Mouse (Mus musculus): ENCODE measurements around the gene Psmd2. TPM values are rescaled to one million over a fixed set of nuclear protein-coding genes. Genes with fewer than 3 reads are reported as not detected.

The Psmd2 gene
- polyA plus RNA-seq, 1 experiment from 2014 or later: 341 TPM

- no peak for ATAC-seq (ENCODE audit: borderline replicate concordance, extremely low read depth, low FRiP score, low TSS enrichment)
- Histone ChIP-seq H3K4me2 (peak overlapping the region; percentile 86), H3K27me3 (no peaks in the 10 kb centered on the region), H3K4me3 (peak overlapping the region; percentile 98), H3K9ac (no peak overlapping the region), H3K9me3 (no peaks in the 10 kb centered on the region), H3K4me1 (peaks cover 26% of the 10 kb centered on the region), H3K27ac (0 out of 2 replicates have a peak overlapping the region, but pooled peaks have one; percentile 6), H3K36me3 (peaks cover 21% of the 10 kb centered on the region)
- 21% methylated on average over 6 of the region's 6 CpGs for WGBS
Measured at GRCm38 (mm10) chr16:20671886-20672285, 20.4 kb downstream of the Psmd2 start.

- Histone ChIP-seq H3K9ac (peak overlapping the region; percentile 93), H3K4me1 (peaks cover 32% of the 10 kb centered on the region), H3K4me3 (peak overlapping the region; percentile 98), H3K27ac (peak overlapping the region; percentile 96), H3K4me2 (peak overlapping the region; percentile 86), H3K27me3 (no peaks in the 10 kb centered on the region), H3K9me3 (no peaks in the 10 kb centered on the region), H3K36me3 (peaks cover 27% of the 10 kb centered on the region)
- peak; percentile 94 for ATAC-seq (ENCODE audit: borderline replicate concordance, extremely low read depth, low FRiP score, low TSS enrichment)
- WGBS: 0% methylated on average over 38 of the region's 38 CpGs
Measured at GRCm38 (mm10) chr16:20672500-20672902, 21.0 kb downstream of the Psmd2 start.

GRCm38 (mm10) chr16:20672965-20673705, 21.7 kb downstream of the Psmd2 start:
- peak overlapping the region; percentile 96 for H3K27ac ChIP-seq
- H3K27me3 ChIP-seq: no peaks in the 10 kb centered on the region
- peak overlapping the region; percentile 98 for H3K4me3 ChIP-seq
- peak overlapping the region; percentile 86 for H3K4me2 ChIP-seq
- peak overlapping the region; percentile 93 for H3K9ac ChIP-seq
- H3K4me1 ChIP-seq: peaks cover 37% of the 10 kb centered on the region
- H3K9me3 ChIP-seq: no peaks in the 10 kb centered on the region
- under 1% methylated on average over 73 of the region's 78 CpGs for WGBS
- H3K36me3 ChIP-seq: peaks cover 34% of the 10 kb centered on the region
- ATAC-seq (ENCODE audit: borderline replicate concordance, extremely low read depth, low FRiP score, low TSS enrichment): peak; percentile 81

GRCm38 (mm10) chr16:20673706-20674303, 22.4 kb downstream of the Psmd2 start:
- Histone ChIP-seq H3K4me2 (peak overlapping the region; percentile 86), H3K9ac (peak overlapping the region; percentile 93), H3K27ac (peak overlapping the region; percentile 96), H3K4me3 (peak overlapping the region; percentile 98), H3K27me3 (no peaks in the 10 kb centered on the region), H3K4me1 (peaks cover 37% of the 10 kb centered on the region), H3K9me3 (no peaks in the 10 kb centered on the region), H3K36me3 (peaks cover 40% of the 10 kb centered on the region)
- ATAC-seq (ENCODE audit: borderline replicate concordance, extremely low read depth, low FRiP score, low TSS enrichment): no peak
- WGBS: 2% methylated on average over 14 of the region's 14 CpGs

DNA sequence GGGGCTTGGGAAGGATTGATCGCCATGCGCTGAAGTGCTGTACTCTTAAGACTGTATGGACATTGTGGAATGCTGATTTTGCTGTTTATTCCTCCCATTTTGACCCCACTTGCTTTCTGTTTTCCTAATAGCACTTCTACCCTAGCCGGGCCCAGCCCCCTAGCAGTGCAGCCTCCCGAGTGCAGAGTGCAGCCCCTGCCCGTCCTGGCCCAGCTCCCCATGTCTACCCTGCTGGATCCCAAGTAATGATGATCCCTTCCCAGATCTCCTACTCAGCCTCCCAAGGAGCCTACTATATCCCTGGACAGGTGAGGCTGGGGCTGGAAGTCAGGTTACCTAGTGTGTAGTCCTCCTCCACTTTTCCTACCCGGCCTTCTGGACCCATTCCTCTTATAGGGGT, 23.8 kb downstream of the Psmd2 start:
- ATAC-seq (ENCODE audit: borderline replicate concordance, extremely low read depth, low FRiP score, low TSS enrichment): no peak
- peaks cover 53% of the 10 kb centered on the region for H3K36me3 ChIP-seq
- WGBS: 77% methylated on average over 6 of the region's 6 CpGs
- H3K4me2 ChIP-seq: no peak overlapping the region
- H3K4me3 ChIP-seq: no peak overlapping the region
- no peaks in the 10 kb centered on the region for H3K9me3 ChIP-seq
- H3K4me1 ChIP-seq: peaks cover 37% of the 10 kb centered on the region
- no peak overlapping the region for H3K27ac ChIP-seq
- no peaks in the 10 kb centered on the region for H3K27me3 ChIP-seq
- H3K9ac ChIP-seq: no peak overlapping the region

DNA sequence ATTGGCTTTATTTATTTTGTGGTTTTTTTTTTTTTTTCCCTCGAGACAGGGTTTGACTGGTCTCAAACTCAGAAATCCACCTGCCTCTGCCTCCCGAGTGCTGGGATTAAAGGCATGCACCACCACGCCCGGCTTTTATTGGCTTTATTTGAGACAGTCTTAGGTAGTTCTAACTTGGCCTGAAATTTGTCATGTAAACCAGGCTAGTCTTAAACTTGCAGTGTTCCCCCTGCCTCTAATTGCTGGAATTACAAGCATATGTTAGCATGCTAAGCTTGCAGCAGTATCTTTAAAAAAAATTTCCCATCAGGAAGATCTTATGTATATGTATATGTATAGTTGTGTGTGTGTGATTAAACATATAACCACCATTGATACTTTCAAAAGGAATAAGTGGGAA, 25.2 kb downstream of the Psmd2 start:
- Histone ChIP-seq H3K9me3 (no peaks in the 10 kb centered on the region), H3K9ac (no peak overlapping the region), H3K4me2 (no peak overlapping the region), H3K36me3 (peaks cover 68% of the 10 kb centered on the region), H3K4me1 (peaks cover 37% of the 10 kb centered on the region), H3K27me3 (no peaks in the 10 kb centered on the region), H3K27ac (no peak overlapping the region), H3K4me3 (no peak overlapping the region)
- ATAC-seq (ENCODE audit: borderline replicate concordance, extremely low read depth, low FRiP score, low TSS enrichment): no peak
- 78% methylated on average over 4 of the region's 4 CpGs for WGBS

- no peak for ATAC-seq (ENCODE audit: borderline replicate concordance, extremely low read depth, low FRiP score, low TSS enrichment)
- H3K36me3 ChIP-seq: peaks cover 75% of the 10 kb centered on the region
- no peaks in the 10 kb centered on the region for H3K27me3 ChIP-seq
- H3K4me3 ChIP-seq: no peak overlapping the region
- peak overlapping the region; percentile 3; the same call in 1 of the 2 replicates for H3K9ac ChIP-seq
- WGBS: 85% methylated on average over 5 of the region's 5 CpGs
- H3K4me1 ChIP-seq: peaks cover 32% of the 10 kb centered on the region
- no peak overlapping the region for H3K27ac ChIP-seq
- H3K4me2 ChIP-seq: no peak overlapping the region
- no peaks in the 10 kb centered on the region for H3K9me3 ChIP-seq
Measured at GRCm38 (mm10) chr16:20677380-20677779, 25.9 kb downstream of the Psmd2 start.

- Histone ChIP-seq H3K9ac (peak overlapping the region; percentile 3; the same call in 1 of the 2 replicates), H3K4me3 (no peak overlapping the region), H3K4me2 (no peak overlapping the region), H3K36me3 (peaks cover 82% of the 10 kb centered on the region), H3K9me3 (no peaks in the 10 kb centered on the region), H3K4me1 (peaks cover 32% of the 10 kb centered on the region), H3K27ac (no peak overlapping the region), H3K27me3 (no peaks in the 10 kb centered on the region)
- 61% methylated on average over 10 of the region's 10 CpGs for WGBS
- ATAC-seq (ENCODE audit: borderline replicate concordance, extremely low read depth, low FRiP score, low TSS enrichment): peak; percentile 44; the same call in 1 of the 2 replicates
Measured at GRCm38 (mm10) chr16:20677974-20678675, 26.7 kb downstream of the Psmd2 start.

- H3K27me3 ChIP-seq: no peaks in the 10 kb centered on the region
- peaks cover 62% of the 10 kb centered on the region for H3K36me3 ChIP-seq
- H3K4me3 ChIP-seq: no peak overlapping the region
- H3K27ac ChIP-seq: no peak overlapping the region
- H3K9ac ChIP-seq: no peak overlapping the region
- no peak for ATAC-seq (ENCODE audit: borderline replicate concordance, extremely low read depth, low FRiP score, low TSS enrichment)
- no peak overlapping the region for H3K4me2 ChIP-seq
- no peaks in the 10 kb centered on the region for H3K9me3 ChIP-seq
- peaks cover 29% of the 10 kb centered on the region for H3K4me1 ChIP-seq
- 83% methylated on average over 3 of the region's 3 CpGs for WGBS
Measured at GRCm38 (mm10) chr16:20690774-20691173, 39.3 kb downstream of the Psmd2 start.

- Histone ChIP-seq H3K27ac (no peak overlapping the region), H3K9ac (no peak overlapping the region), H3K36me3 (peaks cover 54% of the 10 kb centered on the region), H3K4me3 (no peak overlapping the region), H3K4me2 (no peak overlapping the region), H3K27me3 (no peaks in the 10 kb centered on the region), H3K4me1 (peaks cover 36% of the 10 kb centered on the region), H3K9me3 (no peaks in the 10 kb centered on the region)
- WGBS: 71% methylated on average over 1 of the region's 1 CpGs
- no peak for ATAC-seq (ENCODE audit: borderline replicate concordance, extremely low read depth, low FRiP score, low TSS enrichment)
Measured at GRCm38 (mm10) chr16:20691617-20692016, 40.2 kb downstream of the Psmd2 start.

GRCm38 (mm10) chr16:20692241-20692965, 41.0 kb downstream of the Psmd2 start:
- Histone ChIP-seq H3K36me3 (peaks cover 46% of the 10 kb centered on the region), H3K27ac (0 out of 2 replicates have a peak overlapping the region, but pooled peaks have one; percentile 7), H3K4me3 (peak overlapping the region; percentile 67; the same call in 1 of the 2 replicates), H3K9ac (no peak overlapping the region), H3K27me3 (no peaks in the 10 kb centered on the region), H3K9me3 (no peaks in the 10 kb centered on the region), H3K4me1 (peaks cover 36% of the 10 kb centered on the region), H3K4me2 (peak overlapping the region; percentile 95)
- WGBS: 44% methylated on average over 16 of the region's 16 CpGs
- no peak for ATAC-seq (ENCODE audit: borderline replicate concordance, extremely low read depth, low FRiP score, low TSS enrichment)
